Mouse (Mus musculus) G1E (cell line): ENCODE data around the gene Mef2d. TPM values are rescaled to one million over a fixed set of nuclear protein-coding genes. Genes with fewer than 3 reads are reported as not detected.

Source experiments
- ATAC-seq: 2 replicates; pipeline ENCODE4 v1.8.0; 2016; ENCODE audit warnings: mild to moderate bottlenecking; ENCODE audit not compliant: insufficient number of reproducible peaks, poor library complexity, low FRiP score, severe bottlenecking; ENCODE audit errors: extremely low read depth
- DNase-seq: peaks from one replicate; pipeline ENCODE4 v3.0.0; 2012; ENCODE audit warnings: low spot score
- H3K27me3 ChIP-seq: 2 replicates; pipeline ENCODE4 v1.6.1; 2012; ENCODE audit warnings: mild to moderate bottlenecking, low read length, inconsistent platforms; ENCODE audit not compliant: insufficient read depth
- H3K36me3 ChIP-seq: replicated peaks from 2 replicates; pipeline ENCODE3; 2012; ENCODE audit warnings: mild to moderate bottlenecking, inconsistent platforms
- H3K4me1 ChIP-seq: 2 replicates; pipeline ENCODE4 v1.6.1; 2012; ENCODE audit warnings: low read depth, low read length, inconsistent platforms, mixed read lengths; ENCODE audit not compliant: insufficient read depth
- H3K4me3 ChIP-seq: 2 replicates; pipeline ENCODE4 v1.5.1; 2012; ENCODE audit warnings: low read depth, mild to moderate bottlenecking, inconsistent platforms, low read length, moderate library complexity, mixed read lengths
- H3K9me3 ChIP-seq: replicated peaks from 2 replicates; pipeline ENCODE4 v1.6.1; 2012; ENCODE audit warnings: inconsistent platforms
- CTCF ChIP-seq: IDR thresholded peaks from 2 replicates; pipeline ENCODE4 v1.5.1; 2012; ENCODE audit warnings: low read depth, low read length, inconsistent platforms, mixed read lengths
- GATA1 ChIP-seq: IDR thresholded peaks from 2 replicates; pipeline ENCODE4 v1.6.1; 2012; ENCODE audit warnings: borderline replicate concordance, low read length, inconsistent platforms, mixed read lengths
- GATA2 ChIP-seq: IDR thresholded peaks from 2 replicates; pipeline ENCODE4 v1.6.1; 2012; ENCODE audit warnings: low read depth, low read length, inconsistent platforms, borderline replicate concordance
- POLR2AphosphoS5 ChIP-seq: IDR thresholded peaks from 2 replicates; pipeline ENCODE4 v1.6.1; 2012; ENCODE audit warnings: low read depth, low read length, inconsistent platforms; ENCODE audit not compliant: insufficient replicate concordance
- TAL1 ChIP-seq: conservative IDR thresholded peaks from 2 replicates; pipeline ENCODE4 v1.6.1; 2012; ENCODE audit warnings: low read depth, low read length, inconsistent platforms, mixed read lengths
- polyA plus RNA-seq: library from polyadenylated mRNA; stranded (reverse); fragments of >175 nt; gene quantifications from 2 replicates; pipeline ENCODE4 v1.2.3, GENCODE M21; 2012
- total RNA-seq, 2 experiments: library from RNA; stranded (forward) in 1 of 2; stranded (reverse) in 1 of 2; fragments of 200-1000 nt in 1 of 2; fragments of >200 nt in 1 of 2; fragmentation: Nextera tagmentation in 1 of 2; gene quantifications; 2 replicates each; pipeline ENCODE4 v1.2.3; 2014 to 2017

The Mef2d gene
- total and polyA plus RNA-seq, 3 experiments = 15.4 to 133 (median 125) TPM

- H3K27me3 ChIP-seq = no peaks in the 10 kb centered on the region
- ATAC-seq = no peak
- peaks cover 98% of the 10 kb centered on the region for H3K36me3 ChIP-seq
Measured at GRCm38 (mm10) chr3:88162259-88162658, 20.1 kb downstream of the Mef2d start.

GRCm38 (mm10) chr3:88162811-88163210 is 20.6 kb downstream of the Mef2d start:
- no peaks in the 10 kb centered on the region for H3K9me3 ChIP-seq
- peaks cover 98% of the 10 kb centered on the region for H3K36me3 ChIP-seq
- H3K27me3 ChIP-seq = no peaks in the 10 kb centered on the region
- H3K4me1 ChIP-seq = peaks cover 18% of the 10 kb centered on the region
- TF ChIP-seq TAL1 (no peak), CTCF (no peak)
- no peak overlapping the region for H3K4me3 ChIP-seq
- DNase-seq (no peak), ATAC-seq (no peak)

More at GRCm38 (mm10) chr3:88162259-88162658, 20.1 kb downstream of the Mef2d start:
- H3K4me1 ChIP-seq = peaks cover 17% of the 10 kb centered on the region; the same call in 1 of the 2 replicates
- DNase-seq = no peak
- H3K4me3 ChIP-seq = no peak overlapping the region
- TF ChIP-seq GATA2 (no peak), TAL1 (no peak), CTCF (no peak), GATA1 (no peak), POLR2AphosphoS5 (no peak)
- H3K9me3 ChIP-seq = no peaks in the 10 kb centered on the region

- Histone ChIP-seq H3K4me1 (peaks cover 25% of the 10 kb centered on the region), H3K9me3 (no peaks in the 10 kb centered on the region), H3K4me3 (no peak overlapping the region), H3K36me3 (peaks cover 98% of the 10 kb centered on the region), H3K27me3 (no peaks in the 10 kb centered on the region)
- DNase-seq (no peak), ATAC-seq (no peak)
- TF ChIP-seq POLR2AphosphoS5 (no peak), TAL1 (no peak), GATA1 (no peak), GATA2 (no peak), CTCF (no peak)
Measured at GRCm38 (mm10) chr3:88163847-88164246, 21.7 kb downstream of the Mef2d start.

- H3K27me3 ChIP-seq = no peaks in the 10 kb centered on the region
- ATAC-seq = no peak
- peaks cover 98% of the 10 kb centered on the region for H3K36me3 ChIP-seq
- H3K9me3 ChIP-seq = no peaks in the 10 kb centered on the region
- H3K4me3 ChIP-seq = no peak overlapping the region
- TF ChIP-seq TAL1 = no peak
- peaks cover 28% of the 10 kb centered on the region for H3K4me1 ChIP-seq
- DNase-seq = no peak
Measured at GRCm38 (mm10) chr3:88164263-88164662, 22.1 kb downstream of the Mef2d start.

GRCm38 (mm10) chr3:88166056-88166455 is 23.9 kb downstream of the Mef2d start:
- Histone ChIP-seq H3K9me3 (no peaks in the 10 kb centered on the region), H3K27me3 (no peaks in the 10 kb centered on the region), H3K36me3 (peaks cover 98% of the 10 kb centered on the region), H3K4me1 (peaks cover 35% of the 10 kb centered on the region), H3K4me3 (no peak overlapping the region)
- ATAC-seq = no peak
- TF ChIP-seq GATA2 = no peak
- TF ChIP-seq GATA1 = no peak
- no peak for TF ChIP-seq CTCF
- TF ChIP-seq TAL1 = no peak
- no peak for TF ChIP-seq POLR2AphosphoS5
- DNase-seq = no peak

- DNase-seq (no peak), ATAC-seq (no peak)
- peaks cover 97% of the 10 kb centered on the region for H3K36me3 ChIP-seq
- H3K9me3 ChIP-seq = no peaks in the 10 kb centered on the region
- H3K4me1 ChIP-seq = peaks cover 47% of the 10 kb centered on the region
- TF ChIP-seq POLR2AphosphoS5 (no peak), CTCF (no peak), GATA1 (no peak), GATA2 (no peak)
- H3K4me3 ChIP-seq = no peak overlapping the region
- H3K27me3 ChIP-seq = no peaks in the 10 kb centered on the region
Measured at GRCm38 (mm10) chr3:88170361-88170760, 28.2 kb downstream of the Mef2d start.

- Histone ChIP-seq H3K27me3 (no peaks in the 10 kb centered on the region), H3K4me1 (peaks cover 49% of the 10 kb centered on the region), H3K36me3 (peaks cover 86% of the 10 kb centered on the region), H3K4me3 (no peak overlapping the region), H3K9me3 (no peaks in the 10 kb centered on the region)
- DNase-seq (no peak), ATAC-seq (no peak)
- TF ChIP-seq CTCF (no peak), TAL1 (no peak), GATA2 (no peak), GATA1 (no peak), POLR2AphosphoS5 (no peak)
Measured at GRCm38 (mm10) chr3:88172440-88172839, 30.3 kb downstream of the Mef2d start.
